Mouse (Mus musculus) embryonic facial prominence, embryonic 14.5 days (tissue): Measurements from ENCODE around the gene Gabra5. TPM values are rescaled to one million over a fixed set of nuclear protein-coding genes. Genes with fewer than 3 reads are reported as not detected.

Experiments
- ATAC-seq: fragments of 200-750 bp; cut with Nextera tagmentation; 2 replicates; pipeline ENCODE4 v1.8.0; 2017; ENCODE audit warnings: low read depth, moderate number of reproducible peaks, moderate TSS enrichment
- DNase-seq: peaks from one replicate; pipeline ENCODE4 v3.0.0-alpha.2; 2015; ENCODE audit warnings: low spot score
- H3K27ac ChIP-seq: fragments of 300-500 bp; sonication (generic); replicated peaks from 2 replicates; pipeline ENCODE4 v1.5.1; 2014; ENCODE audit warnings: low read depth, mild to moderate bottlenecking, low read length, moderate library complexity
- H3K27me3 ChIP-seq: fragments of 300-500 bp; sonication (generic); replicated peaks from 2 replicates; pipeline ENCODE4 v1.6.1; 2014; ENCODE audit warnings: low read length; ENCODE audit not compliant: control insufficient read depth, insufficient read depth
- H3K36me3 ChIP-seq: fragments of 300-500 bp; sonication (generic); 2 replicates; pipeline ENCODE4 v1.6.1; 2014; ENCODE audit warnings: low read length, mixed read lengths; ENCODE audit not compliant: control insufficient read depth, insufficient read depth
- H3K4me1 ChIP-seq: fragments of 300-500 bp; sonication (generic); 2 replicates; pipeline ENCODE4 v1.6.1; 2014; ENCODE audit warnings: antibody characterized with exemption, low read length; ENCODE audit not compliant: control insufficient read depth, insufficient read depth
- H3K4me2 ChIP-seq: fragments of 300-500 bp; sonication (generic); 2 replicates; pipeline ENCODE4 v1.6.1; 2014; ENCODE audit warnings: low read depth, mild to moderate bottlenecking, low read length, moderate library complexity, mixed read lengths
- H3K4me3 ChIP-seq: fragments of 300-500 bp; sonication (generic); 2 replicates; pipeline ENCODE4 v1.5.1; 2014; ENCODE audit warnings: low read depth, mild to moderate bottlenecking, low read length
- H3K9ac ChIP-seq: fragments of 300-500 bp; sonication (generic); 2 replicates; pipeline ENCODE4 v1.6.1; 2014; ENCODE audit warnings: low read depth, mild to moderate bottlenecking, low read length, moderate library complexity, mixed read lengths
- H3K9me3 ChIP-seq: fragments of 300-500 bp; sonication (generic); 2 replicates; pipeline ENCODE4 v1.6.1; 2016; ENCODE audit warnings: low read length; ENCODE audit not compliant: control insufficient read depth
- WGBS: fragments of 180-500 bp; shearing (Covaris S2); extraction: QIAGEN DNeasy Blood & Tissue Kit; methylation state at CpG from one replicate; pipeline ENCODE4 v1.1.7; 2014; 5-methylcytosine and 5-hydroxymethylcytosine counted together
- polyA plus RNA-seq: library from polyadenylated mRNA; unstranded; fragments of >200 nt; fragmentation: Nextera tagmentation; extraction: Ambion mirVana; gene quantifications from 2 replicates; pipeline ENCODE4 v1.2.1, GENCODE M21; 2014

The Gabra5 gene
- polyA plus RNA-seq = 1.6 and 1.7 TPM in 2 replicates

DNA sequence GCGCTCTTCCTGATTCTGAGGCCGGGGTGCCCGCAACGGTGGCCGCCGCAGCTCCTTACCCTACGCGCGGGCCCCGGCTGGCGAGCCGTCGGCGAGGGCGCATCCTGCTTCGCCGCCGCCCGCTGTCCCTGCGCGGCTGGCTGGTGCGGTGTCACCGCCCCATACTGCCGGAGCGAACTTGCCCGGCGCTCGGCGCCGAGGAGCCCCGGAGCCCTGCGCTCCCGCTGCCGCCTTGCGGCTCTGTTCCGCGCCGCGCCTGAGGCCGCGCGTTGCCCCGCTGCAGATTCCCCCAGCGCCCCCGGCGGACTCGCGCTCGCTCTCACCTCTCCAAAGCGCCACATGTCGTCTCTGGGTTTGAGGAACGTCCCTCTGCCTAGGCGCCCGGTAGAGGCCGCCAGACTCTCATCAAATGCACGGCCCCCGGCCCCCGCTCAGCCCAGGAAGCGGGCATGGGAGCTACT lies at the start of gene Gabra5:
Gene Gabra5 (minus strand): TSS at position 379 of the 461 bp plus-strand sequence.
- H3K9me3 ChIP-seq = no peaks in the 10 kb centered on the region
- H3K4me1 ChIP-seq = no peaks in the 10 kb centered on the region
- peak within 1 kb of the TSS; percentile 69 for H3K4me2 ChIP-seq
- no peaks in the 10 kb centered on the region for H3K36me3 ChIP-seq
- no peak within 1 kb of the TSS for H3K27ac ChIP-seq
- peaks cover 57% of the 10 kb centered on the region for H3K27me3 ChIP-seq
- 1% methylated on average over 24 of the region's 59 CpGs for WGBS
- no peak within 1 kb of the TSS for H3K9ac ChIP-seq
- ATAC-seq (peak; percentile 75), DNase-seq (peak; percentile 48)
- peak within 1 kb of the TSS; percentile 44 for H3K4me3 ChIP-seq

DNA sequence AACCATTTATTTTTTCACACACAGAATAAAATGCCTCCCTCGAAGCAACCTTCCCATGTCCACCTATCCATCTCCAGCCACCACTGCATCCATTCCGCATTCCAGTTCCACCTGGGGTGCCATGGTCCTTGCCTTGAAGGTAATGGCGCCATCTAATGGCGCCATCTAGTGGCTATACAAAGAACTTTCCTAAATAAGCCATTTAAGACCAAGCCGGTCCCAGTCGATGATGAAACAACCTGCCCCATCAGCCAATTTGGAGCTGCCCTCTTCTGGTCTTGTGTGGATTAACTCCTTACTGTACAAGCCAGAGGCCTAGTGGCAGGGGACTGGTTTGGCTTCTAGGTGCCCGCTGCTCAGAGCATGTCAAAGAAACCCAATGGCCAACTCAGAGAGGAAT lies 28.7 kb upstream of the Gabra5 start:
- Histone ChIP-seq H3K4me1 (no peaks in the 10 kb centered on the region), H3K4me3 (no peak overlapping the region), H3K4me2 (no peak overlapping the region), H3K36me3 (no peaks in the 10 kb centered on the region), H3K27me3 (no peaks in the 10 kb centered on the region), H3K9ac (no peak overlapping the region), H3K27ac (no peak overlapping the region), H3K9me3 (no peaks in the 10 kb centered on the region)
- no peak for ATAC-seq
- DNase-seq = peak; percentile 2
- WGBS = 20% methylated on average over 7 of the region's 7 CpGs

DNA sequence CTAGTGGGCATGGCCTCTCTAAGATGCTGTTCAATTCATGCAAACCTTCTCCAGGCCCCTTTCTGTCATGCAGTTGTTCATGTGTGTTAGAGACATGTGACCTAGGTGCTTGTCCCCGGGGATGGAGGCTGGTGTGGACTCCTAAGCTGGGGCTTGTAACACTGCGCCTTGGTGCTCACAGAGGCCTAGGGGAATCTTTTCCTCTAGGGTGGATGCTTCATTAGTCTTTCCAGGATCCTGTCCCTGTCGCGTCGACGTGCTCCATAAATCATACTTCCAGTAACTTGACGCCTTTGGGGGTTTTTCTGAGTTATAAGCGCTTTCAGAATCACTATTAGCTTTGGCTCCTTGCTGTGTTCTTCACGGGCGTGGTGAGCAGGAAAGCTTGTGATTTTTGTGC lies 22.8 kb upstream of the Gabra5 start:
- no peak overlapping the region for H3K9ac ChIP-seq

DNA sequence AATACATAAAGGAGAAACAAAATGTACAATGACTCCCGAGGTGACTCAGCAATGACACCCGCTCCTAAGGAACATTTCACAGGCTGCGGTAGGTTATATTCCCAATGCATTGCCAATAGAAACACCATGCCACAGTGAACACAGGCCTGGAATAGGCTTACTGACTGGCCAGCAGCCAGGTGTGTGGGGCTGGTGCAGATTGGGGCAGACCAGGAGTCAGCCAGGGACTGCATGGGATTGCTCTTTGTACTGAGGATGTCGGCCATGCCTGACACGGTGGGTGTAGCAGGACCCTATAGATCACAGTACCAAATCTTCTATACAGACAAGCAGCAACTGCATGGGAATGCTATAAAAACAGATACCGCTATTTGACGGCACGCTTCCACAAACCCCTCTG lies 20.1 kb upstream of the Gabra5 start:
- Histone ChIP-seq H3K9ac (no peak overlapping the region), H3K4me1 (no peaks in the 10 kb centered on the region), H3K9me3 (no peaks in the 10 kb centered on the region), H3K4me3 (no peak overlapping the region), H3K27ac (no peak overlapping the region), H3K36me3 (no peaks in the 10 kb centered on the region), H3K27me3 (no peaks in the 10 kb centered on the region), H3K4me2 (no peak overlapping the region)
- 89% methylated on average over 8 of the region's 8 CpGs for WGBS
- DNase-seq (no peak), ATAC-seq (no peak)

More for the DNA sequence above, 22.8 kb upstream of the Gabra5 start:
- Histone ChIP-seq H3K9me3 (no peaks in the 10 kb centered on the region), H3K4me1 (no peaks in the 10 kb centered on the region), H3K27ac (no peak overlapping the region), H3K36me3 (no peaks in the 10 kb centered on the region), H3K4me2 (no peak overlapping the region), H3K27me3 (no peaks in the 10 kb centered on the region), H3K4me3 (no peak overlapping the region)
- ATAC-seq = no peak
- 77% methylated on average over 10 of the region's 10 CpGs for WGBS
- no peak for DNase-seq

DNA sequence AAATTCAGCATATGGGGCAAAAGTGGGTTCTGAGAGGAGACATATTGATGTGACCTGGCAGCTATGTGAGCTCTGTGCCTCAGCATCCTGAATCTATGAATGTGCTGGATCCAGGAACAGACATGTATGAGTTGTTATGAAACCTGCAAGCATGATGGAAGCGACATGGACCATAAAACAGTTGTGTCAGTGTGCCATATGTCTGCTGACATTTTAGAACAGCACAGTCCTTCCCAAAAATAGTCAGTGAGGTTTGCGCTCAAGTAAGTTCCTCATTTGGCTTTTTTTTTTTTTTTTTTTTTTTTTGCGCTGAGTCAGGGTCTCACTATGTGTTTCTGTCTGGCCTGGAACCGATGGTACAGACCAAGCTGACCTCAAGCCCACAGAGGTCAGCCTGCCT lies 19.6 kb upstream of the Gabra5 start:
- Histone ChIP-seq H3K4me2 (no peak overlapping the region), H3K27ac (no peak overlapping the region), H3K4me3 (no peak overlapping the region), H3K4me1 (no peaks in the 10 kb centered on the region), H3K9ac (no peak overlapping the region), H3K9me3 (no peaks in the 10 kb centered on the region), H3K27me3 (no peaks in the 10 kb centered on the region), H3K36me3 (no peaks in the 10 kb centered on the region)
- ATAC-seq (no peak), DNase-seq (no peak)
- 82% methylated on average over 4 of the region's 4 CpGs for WGBS

DNA sequence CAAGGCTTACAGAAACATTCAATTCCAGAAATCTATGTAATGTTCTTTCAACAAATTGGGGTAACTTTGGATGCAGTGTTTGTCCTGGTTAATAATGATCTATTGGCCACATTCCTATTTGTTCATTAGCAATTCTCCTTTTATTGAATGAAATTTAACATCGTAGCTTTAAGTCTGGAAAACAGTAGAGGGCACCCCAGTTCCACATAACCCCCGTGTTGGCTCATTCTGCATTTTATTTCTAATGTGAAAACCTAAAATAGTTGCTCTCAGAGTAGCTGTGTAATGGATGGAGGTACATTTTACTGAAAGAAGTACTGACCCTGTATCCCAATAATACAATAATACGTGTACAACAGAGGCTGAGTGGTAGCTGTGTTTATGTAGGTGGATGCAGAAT lies 3.1 kb upstream of the Gabra5 start:
- ATAC-seq (no peak), DNase-seq (peak; percentile 20)
- Histone ChIP-seq H3K9me3 (no peaks in the 10 kb centered on the region), H3K36me3 (no peaks in the 10 kb centered on the region), H3K27me3 (peaks cover 41% of the 10 kb centered on the region), H3K9ac (no peak overlapping the region), H3K4me1 (no peaks in the 10 kb centered on the region), H3K4me2 (no peak overlapping the region), H3K27ac (no peak overlapping the region), H3K4me3 (no peak overlapping the region)
- 30% methylated on average over 3 of the region's 3 CpGs for WGBS

DNA sequence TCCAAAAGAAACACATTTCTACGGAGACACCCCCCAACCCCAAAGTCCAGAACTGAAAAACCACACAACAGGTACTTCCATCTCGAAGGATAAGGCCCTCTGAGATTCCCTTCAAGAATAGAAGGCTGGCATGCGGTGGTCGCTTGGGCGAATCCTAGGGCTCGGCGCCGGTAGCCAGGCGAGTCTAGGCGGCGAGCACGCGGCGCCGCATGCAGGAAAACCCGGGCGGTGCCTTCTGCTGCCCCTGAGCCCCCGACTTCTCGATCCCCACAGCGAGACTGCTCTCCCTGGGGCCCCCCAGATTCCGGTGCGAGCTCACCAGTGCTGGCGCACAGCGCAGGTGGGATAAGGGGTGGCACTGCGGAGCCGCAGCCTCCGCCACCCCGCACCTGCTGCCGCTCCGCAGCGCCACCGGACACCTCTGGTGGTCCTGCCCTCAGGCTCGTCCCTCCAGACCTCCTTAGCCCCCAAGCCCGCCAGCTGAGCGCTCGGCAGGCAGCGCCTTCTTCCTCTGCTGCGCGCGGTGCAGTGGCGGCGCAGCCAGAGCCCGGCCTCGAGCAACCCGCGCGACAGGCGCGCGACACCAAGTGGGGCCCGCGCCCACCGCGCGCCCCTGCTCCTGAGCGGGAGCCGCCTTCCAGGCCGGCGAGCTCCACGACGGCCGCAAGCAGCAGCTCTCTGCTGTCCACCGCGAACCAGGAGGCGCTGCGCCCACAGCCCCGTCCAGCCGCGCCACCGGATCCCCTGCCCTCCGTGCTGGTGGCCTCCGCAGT lies 813 bp downstream of the Gabra5 start:
- Histone ChIP-seq H3K4me3 (peak overlapping the region; percentile 44), H3K36me3 (no peaks in the 10 kb centered on the region), H3K4me2 (peak overlapping the region; percentile 69), H3K27ac (no peak overlapping the region), H3K9ac (no peak overlapping the region), H3K9me3 (no peaks in the 10 kb centered on the region), H3K4me1 (no peaks in the 10 kb centered on the region), H3K27me3 (peaks cover 57% of the 10 kb centered on the region)
- WGBS = 1% methylated on average over 25 of the region's 72 CpGs
- peak; percentile 44 for ATAC-seq
- peak; percentile 3 for DNase-seq

DNA sequence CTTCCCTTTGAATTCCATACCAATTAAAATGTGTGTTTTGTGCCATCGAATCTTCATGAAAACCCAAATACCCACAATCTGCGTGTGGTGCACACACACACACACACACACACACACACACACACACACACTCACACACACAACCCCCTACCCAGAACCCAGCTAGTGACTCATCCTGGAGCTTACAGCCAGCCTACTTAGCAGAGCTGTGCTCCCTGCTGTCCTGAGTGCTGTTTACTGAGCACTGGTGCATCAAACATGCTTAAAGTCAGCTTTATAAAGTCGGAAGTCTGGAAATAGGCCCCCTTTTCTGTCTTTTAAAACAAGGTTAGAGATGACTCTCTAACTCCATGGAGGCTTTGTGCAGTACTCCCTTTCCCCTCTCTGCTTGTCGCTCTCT lies 7.0 kb downstream of the Gabra5 start:
- DNase-seq = no peak
- ATAC-seq = no peak
- no peak overlapping the region for H3K9ac ChIP-seq
- H3K9me3 ChIP-seq = no peaks in the 10 kb centered on the region
- H3K4me2 ChIP-seq = no peak overlapping the region
- no peak overlapping the region for H3K27ac ChIP-seq
- no peaks in the 10 kb centered on the region for H3K4me1 ChIP-seq
- no peaks in the 10 kb centered on the region for H3K36me3 ChIP-seq
- WGBS = 66% methylated on average over 4 of the region's 4 CpGs
- no peak overlapping the region for H3K4me3 ChIP-seq
- peaks cover 15% of the 10 kb centered on the region for H3K27me3 ChIP-seq

DNA sequence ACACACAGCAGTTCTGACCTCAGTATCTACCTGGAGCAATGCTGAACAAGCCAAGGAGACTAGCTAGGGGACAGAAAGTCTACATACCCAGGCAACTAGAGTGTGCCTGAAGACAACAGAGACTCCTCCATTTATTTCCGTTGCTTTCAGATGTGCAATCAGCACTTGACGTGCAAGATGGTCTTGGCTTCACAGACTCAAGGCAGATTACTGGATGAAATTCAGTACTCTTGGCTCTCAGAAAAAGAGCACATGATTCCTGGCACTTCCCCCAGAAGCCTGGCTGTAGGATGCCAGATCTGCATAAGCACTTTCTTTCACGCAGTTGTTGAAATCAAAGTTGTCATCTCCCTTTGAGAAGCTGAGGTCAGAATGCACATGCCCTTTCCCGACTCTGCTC lies 18.1 kb downstream of the Gabra5 start:
- 63% methylated on average over 4 of the region's 4 CpGs for WGBS
- H3K4me2 ChIP-seq = no peak overlapping the region
- no peak overlapping the region for H3K9ac ChIP-seq
- ATAC-seq (no peak), DNase-seq (peak; percentile 7)
- H3K4me3 ChIP-seq = no peak overlapping the region
- H3K27me3 ChIP-seq = no peaks in the 10 kb centered on the region
- no peaks in the 10 kb centered on the region for H3K9me3 ChIP-seq
- H3K36me3 ChIP-seq = no peaks in the 10 kb centered on the region
- no peaks in the 10 kb centered on the region for H3K4me1 ChIP-seq
- H3K27ac ChIP-seq = no peak overlapping the region
